Mouse (Mus musculus): ENCODE results near the gene Vps25. TPM values are rescaled to one million over a fixed set of nuclear protein-coding genes. Genes with fewer than 3 reads are reported as not detected.
A peak's percentile ranks its signal among the peaks of the same experiment; 100 is the strongest.

Vps25 gene
- 55.9 and 66.7 TPM in 2 replicates for total RNA-seq (2017)

DNA sequence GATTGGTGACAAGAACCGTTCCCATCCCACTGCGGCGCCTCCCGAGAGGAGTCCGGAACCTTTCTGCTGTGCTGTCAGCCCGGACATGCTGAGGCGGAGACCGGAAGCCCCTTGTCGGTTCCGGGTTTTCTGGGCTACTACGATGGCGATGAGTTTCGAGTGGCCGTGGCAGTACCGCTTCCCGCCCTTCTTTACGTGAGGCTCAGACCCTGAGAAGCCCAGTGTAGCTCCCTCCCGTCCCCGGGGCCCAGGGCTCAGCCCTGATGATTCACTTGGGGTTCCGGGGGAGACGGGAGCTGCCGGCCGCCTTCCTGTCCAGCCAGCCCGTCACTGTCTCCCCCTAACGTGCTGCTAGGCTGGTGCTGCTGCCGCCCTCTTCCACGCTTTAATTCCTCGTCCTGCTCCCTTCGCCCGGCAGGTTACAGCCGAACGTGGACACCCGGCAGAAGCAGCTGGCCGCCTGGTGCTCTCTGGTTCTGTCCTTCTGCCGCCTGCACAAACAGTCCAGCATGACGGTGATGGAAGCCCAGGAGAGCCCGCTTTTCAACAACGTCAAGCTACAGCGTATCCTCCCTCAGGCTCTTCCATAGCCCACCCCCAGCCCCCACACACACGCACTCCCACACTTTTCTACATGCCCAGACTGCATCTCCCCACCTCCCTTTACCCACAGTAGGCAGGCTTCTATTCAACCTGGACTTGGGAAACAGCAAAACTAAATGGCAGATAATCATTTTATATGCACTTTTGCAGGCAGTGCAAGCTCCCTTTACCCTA, at the start of gene Vps25:
Vps25 (plus strand) TSS at position 95 of the 777 bp plus-strand sequence.
- ATAC-seq (ENCODE audit: extremely low read depth, insufficient number of reproducible peaks, low FRiP score, poor library complexity, severe bottlenecking), result peak; percentile 94

DNA sequence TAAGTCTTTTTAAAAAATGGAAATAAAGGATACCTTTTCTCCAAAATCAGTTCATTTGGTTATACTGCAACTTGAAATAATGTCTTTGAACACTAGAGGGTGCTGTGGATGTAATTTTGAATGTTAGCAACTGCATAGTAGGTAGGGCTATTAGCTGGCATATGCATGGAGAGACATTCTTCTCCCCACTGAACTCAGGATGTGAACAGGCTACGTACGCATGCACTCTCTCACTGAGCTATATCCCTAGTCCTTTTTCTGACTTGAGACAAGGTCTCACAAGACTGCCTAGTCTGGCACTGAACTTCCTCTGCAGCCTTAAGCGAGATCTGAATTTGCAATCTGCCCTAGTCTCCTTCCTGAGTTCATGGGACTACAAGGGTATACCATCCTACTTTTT, 41.5 kb upstream of the Vps25 start:
- ATAC-seq (ENCODE audit: extremely low read depth, insufficient number of reproducible peaks, low FRiP score, poor library complexity, severe bottlenecking), result peak; percentile 67; the same call in 1 of the 2 replicates

DNA sequence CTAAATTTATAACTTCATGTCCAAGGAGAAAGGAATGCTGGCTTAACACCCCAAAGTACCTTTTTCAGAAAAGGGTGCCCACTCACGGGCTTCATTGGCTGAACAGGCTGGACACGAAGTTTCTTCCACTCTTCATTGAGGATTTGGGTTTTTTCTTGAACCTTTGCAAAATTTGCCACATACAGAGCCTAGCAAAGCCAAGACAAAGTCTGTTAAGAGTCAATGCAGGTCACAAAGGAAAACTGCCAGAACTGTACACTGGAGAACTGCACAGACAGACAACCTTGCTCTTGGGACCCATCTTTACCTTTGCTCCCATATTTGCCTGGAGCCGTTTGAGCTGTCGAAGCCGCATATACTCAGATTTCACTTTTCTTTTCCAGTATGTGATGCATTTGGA, 36.6 kb upstream of the Vps25 start:
- ATAC-seq (ENCODE audit: extremely low read depth, insufficient number of reproducible peaks, low FRiP score, poor library complexity, severe bottlenecking), result no peak

DNA sequence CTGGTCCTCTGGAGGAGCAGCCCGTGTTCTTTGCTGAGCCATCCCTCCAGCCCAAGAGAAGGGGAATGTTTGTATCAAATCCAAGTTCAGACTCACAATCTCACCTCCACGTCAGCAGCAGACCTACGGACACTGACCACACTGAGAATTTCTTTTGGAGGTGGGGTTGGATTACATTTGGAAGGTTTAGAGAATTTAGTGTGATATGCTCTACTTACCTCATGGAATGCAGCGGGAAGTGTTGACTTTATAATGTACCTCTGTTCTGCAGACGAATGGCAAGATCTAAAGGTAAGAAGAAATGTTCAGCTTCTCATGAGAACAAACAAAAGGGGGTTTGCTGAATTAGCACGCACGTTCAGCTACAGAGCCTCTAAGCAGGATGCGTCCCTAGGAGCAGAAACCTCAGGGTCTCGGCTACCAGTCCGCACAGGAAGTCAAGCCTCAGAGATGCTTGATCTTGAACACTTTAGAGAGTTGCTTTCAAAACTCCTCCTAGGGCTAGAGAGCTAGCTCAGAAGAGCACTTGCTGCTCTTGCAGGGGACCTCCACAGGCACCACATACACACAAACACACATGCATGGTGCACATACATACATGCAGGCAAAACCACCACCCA, 35.0 kb upstream of the Vps25 start:
- no peak for ATAC-seq (ENCODE audit: extremely low read depth, insufficient number of reproducible peaks, low FRiP score, poor library complexity, severe bottlenecking)

DNA sequence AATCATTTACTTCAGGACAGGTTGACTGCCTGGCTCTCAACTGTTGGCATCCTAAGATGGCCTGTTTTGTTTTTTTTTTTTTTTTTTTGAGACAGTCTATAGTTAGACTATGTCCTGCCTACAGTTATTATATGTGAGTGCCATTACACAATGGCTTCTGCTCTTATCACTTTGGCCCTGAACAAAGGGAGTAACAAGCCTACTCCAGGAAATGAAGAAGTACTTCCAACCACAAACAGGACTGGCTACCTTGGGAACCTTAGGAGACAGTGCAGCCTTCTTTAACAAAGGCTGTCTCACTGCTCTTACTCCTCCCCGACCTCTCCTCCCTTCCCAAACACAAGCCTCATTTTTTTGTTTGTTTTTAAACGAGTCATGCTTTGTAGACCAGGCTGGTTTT, 32.7 kb upstream of the Vps25 start:
- no peak for ATAC-seq (ENCODE audit: extremely low read depth, insufficient number of reproducible peaks, low FRiP score, poor library complexity, severe bottlenecking)

DNA sequence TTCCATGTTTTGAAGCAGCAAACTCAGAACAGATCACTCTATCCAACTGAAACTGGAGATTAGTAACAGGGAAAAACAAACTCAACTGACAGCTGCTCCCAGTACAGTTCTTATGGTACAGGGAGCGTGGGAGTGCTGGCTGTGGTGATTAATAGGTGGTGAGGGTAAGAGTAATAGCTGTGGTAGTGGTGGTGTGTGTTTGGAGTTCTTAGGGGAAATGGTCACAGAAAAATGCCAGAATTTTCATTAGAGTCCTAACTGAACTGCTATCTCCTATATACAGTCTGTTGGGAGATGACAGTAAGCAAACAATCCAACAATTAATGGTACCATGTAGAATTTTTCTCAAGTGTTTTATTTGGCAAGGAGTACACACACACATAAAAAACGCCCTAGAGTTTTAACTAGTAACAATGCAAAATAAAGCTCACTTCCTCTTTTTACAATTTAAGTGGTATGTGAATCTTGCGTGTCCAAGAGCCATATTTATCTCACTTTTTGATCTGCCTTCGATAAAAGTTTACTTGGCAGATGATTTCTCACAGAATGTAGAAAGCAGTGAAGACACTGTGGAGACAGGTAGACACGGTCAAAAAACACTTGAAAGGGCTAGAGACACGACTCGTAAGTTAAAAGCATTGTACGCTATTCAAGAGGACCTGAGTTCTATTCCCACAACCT, 32.1 kb upstream of the Vps25 start:
- no peak for ATAC-seq (ENCODE audit: extremely low read depth, insufficient number of reproducible peaks, low FRiP score, poor library complexity, severe bottlenecking)

DNA sequence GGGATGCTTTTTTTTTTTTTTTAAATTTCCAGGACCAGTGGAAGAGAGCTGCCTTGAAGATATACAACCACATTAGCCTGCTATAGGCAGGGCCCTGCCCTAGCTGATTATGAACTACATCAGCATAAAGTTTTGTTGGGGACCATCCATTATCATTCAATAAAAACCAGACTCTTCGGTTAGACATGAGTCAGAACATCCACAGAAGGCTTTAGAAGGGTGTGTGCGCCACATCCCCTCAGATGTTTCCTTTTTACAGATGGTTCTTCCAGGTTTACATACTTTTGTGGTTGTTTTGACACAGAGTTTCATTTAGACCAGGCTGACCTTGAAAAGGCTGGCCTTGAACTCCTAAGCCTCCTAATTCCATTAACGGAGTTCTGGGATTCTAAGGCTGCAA, 29.2 kb upstream of the Vps25 start:
- no peak for ATAC-seq (ENCODE audit: extremely low read depth, insufficient number of reproducible peaks, low FRiP score, poor library complexity, severe bottlenecking)

- no peak for ATAC-seq (ENCODE audit: extremely low read depth, insufficient number of reproducible peaks, low FRiP score, poor library complexity, severe bottlenecking)
Observed at GRCm38 (mm10) chr11:101225331-101226064, 28.0 kb upstream of the Vps25 start.

- ATAC-seq (ENCODE audit: extremely low read depth, insufficient number of reproducible peaks, low FRiP score, poor library complexity, severe bottlenecking), result peak; percentile 96
Observed at GRCm38 (mm10) chr11:101226065-101226701, 27.3 kb upstream of the Vps25 start, which contains the start of gene Ezh1. Gene Ezh1, minus strand, starts transcription at chr11:101226463.

DNA sequence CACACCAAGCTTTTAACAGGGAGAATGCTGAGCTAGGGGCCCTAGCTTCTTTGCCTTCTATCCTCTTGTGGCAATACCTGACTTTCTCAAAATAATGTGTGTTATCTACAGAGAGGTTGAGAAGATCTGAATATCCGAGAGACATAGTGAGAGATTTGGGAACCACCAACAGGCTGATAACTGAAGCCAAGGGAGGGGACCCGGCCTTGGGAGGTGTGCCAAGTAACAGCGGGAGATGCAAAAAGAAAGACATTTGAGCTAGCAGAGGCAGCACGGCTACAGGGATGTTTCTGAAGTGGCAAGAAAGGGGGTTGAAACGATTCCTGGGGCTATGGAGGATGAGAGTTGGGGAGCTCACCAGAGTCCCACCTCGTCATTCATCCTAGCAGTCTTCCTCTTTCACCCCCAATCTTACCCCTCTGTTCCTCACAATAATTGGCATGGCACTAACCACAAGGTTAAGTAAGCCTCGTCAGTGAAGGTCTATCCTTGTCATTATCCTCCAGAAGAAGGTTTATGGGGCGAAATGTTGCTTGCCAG, 24.1 kb upstream of the Vps25 start:
- no peak for ATAC-seq (ENCODE audit: extremely low read depth, insufficient number of reproducible peaks, low FRiP score, poor library complexity, severe bottlenecking)

- no peak for ATAC-seq (ENCODE audit: extremely low read depth, insufficient number of reproducible peaks, low FRiP score, poor library complexity, severe bottlenecking)
Observed at GRCm38 (mm10) chr11:101230061-101230511, 23.4 kb upstream of the Vps25 start.

- no peak for ATAC-seq (ENCODE audit: extremely low read depth, insufficient number of reproducible peaks, low FRiP score, poor library complexity, severe bottlenecking)
Observed at GRCm38 (mm10) chr11:101230526-101230925, 23.0 kb upstream of the Vps25 start.

- ATAC-seq (ENCODE audit: extremely low read depth, insufficient number of reproducible peaks, low FRiP score, poor library complexity, severe bottlenecking), result no peak
Observed at GRCm38 (mm10) chr11:101230991-101231871, 22.3 kb upstream of the Vps25 start.

DNA sequence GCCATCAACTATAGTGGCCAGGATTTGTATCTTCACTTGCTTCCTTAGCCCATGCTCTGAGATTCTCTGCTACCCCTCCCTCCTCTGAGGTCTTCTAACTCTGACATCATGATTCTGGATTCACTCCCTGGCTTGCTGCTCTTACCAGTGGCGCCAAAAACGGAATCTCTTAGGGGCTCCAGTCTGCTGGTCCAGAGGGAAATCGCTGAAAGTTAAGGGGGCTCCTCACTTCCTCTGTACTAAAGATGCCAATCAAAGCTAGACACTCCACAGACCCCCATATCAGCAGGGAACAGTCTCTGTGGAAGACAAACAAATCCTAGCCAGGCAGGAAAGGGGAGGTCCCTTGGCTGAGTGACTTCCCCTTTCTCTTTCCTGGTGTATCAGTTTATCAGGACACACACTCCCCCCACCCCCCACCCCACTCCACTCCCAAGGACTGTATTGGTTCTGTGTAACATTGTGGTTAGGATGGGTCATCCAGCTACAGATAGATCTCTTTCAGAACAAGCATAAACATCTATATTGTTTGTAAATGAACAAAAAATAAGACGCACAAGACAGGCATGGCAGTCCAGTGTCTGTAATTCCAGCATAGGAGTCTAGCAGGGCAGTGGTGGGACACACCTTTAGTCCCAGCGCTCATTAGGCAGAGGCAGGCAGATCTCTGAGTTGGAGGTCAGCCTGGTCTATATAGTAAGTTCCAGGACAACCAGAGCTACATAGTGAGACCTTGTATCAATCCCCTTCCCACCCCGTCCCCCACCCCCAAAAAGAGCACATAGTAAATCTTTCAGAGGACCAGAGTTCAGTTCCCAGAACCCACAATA, 21.3 kb upstream of the Vps25 start:
- no peak for ATAC-seq (ENCODE audit: extremely low read depth, insufficient number of reproducible peaks, low FRiP score, poor library complexity, severe bottlenecking)

DNA sequence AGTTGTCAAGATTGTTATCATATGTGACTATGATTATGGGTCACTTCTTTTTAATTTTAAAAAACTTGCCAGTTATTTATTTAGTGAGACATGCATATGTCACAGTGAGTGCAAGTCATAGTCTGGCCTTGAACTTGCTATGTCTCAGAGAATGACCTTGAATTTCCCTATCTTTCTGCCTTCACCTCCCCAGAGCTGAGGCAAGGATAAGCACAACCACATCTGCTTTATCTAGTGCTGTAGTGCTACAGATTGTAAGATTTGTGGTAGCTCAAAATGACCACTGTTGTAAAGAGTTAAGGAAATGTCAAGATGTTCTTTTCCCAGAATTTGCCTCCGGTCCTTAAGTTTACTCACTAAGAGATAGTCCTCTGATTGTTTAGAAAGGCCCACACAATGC, 20.3 kb upstream of the Vps25 start:
- no peak for ATAC-seq (ENCODE audit: extremely low read depth, insufficient number of reproducible peaks, low FRiP score, poor library complexity, severe bottlenecking)

DNA sequence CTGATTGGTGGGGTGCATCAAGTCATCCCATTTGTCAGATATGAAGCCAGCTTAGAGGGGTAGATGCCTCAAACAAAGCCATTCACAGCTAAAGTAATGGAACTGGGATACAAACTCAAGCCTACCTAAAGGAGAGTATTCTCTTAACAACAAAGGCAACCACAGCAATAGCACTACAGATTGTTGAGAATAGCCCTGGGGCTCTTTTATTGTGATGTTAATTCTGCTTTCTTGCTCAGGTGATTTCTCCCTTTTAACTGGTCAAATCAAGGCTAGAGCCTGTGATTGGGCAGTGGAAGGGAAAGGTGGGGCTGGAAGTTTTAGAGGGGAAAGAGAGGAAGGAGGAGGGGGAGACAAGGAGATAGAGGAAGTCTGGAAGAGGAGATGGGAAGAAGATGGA, 19.4 kb upstream of the Vps25 start:
- no peak for ATAC-seq (ENCODE audit: extremely low read depth, insufficient number of reproducible peaks, low FRiP score, poor library complexity, severe bottlenecking)

DNA sequence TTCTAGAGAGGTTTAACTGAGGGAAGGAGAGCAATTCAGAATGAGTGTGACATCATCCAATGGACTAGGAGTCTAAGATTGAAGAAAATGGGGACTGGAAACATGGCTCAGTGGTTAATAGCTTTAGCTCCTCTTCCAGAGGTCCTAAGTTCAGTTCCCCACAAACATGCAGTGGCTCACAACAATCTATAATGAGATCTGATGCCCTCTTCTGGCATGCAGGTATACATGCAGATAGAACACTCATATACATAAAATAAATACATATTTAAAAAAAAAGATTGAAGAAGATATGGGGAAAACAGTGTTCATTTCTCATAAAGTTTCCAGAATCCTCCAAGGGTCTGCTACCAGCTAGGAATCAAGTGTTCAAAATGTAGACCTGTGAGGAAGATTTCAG, 18.1 kb upstream of the Vps25 start:
- ATAC-seq (ENCODE audit: extremely low read depth, insufficient number of reproducible peaks, low FRiP score, poor library complexity, severe bottlenecking), result no peak

Measured in neutrophil, adult 5-6 weeks (primary cell).